In genomic region chr7:116092710-116093465, GRCm38 (mm10) we compare ENCODE assay signal across 8 mouse cellular contexts. TPM values are rescaled to one million over a fixed set of nuclear protein-coding genes. Genes with fewer than 3 reads are reported as not detected.
DNase-seq lines count a peak whose midpoint lies in the region; ATAC-seq and TF ChIP-seq lines count a peak whose summit lies in the region.

No protein-coding gene starts in this region.

- peak overlapping the region; percentile 98 for H3K27ac ChIP-seq in hindbrain, embryonic 13.5 days

- peaks cover 5% of the 10 kb centered on the region for H3K27me3 ChIP-seq in Patski
- no peaks in the 10 kb centered on the region for H3K27me3 ChIP-seq in hindbrain, embryonic 13.5 days

- H3K9ac ChIP-seq in hindbrain, embryonic 13.5 days: peak overlapping the region; percentile 91

- under 1% methylated on average over 38 of the region's 38 CpGs for WGBS in hindbrain, embryonic 13.5 days

- H3K4me2 ChIP-seq in hindbrain, embryonic 13.5 days: peak overlapping the region; percentile 87

- no peaks in the 10 kb centered on the region for H3K9me3 ChIP-seq in hindbrain, embryonic 13.5 days

- peak overlapping the region; percentile 67 for H3K4me3 ChIP-seq in hindbrain, embryonic 13.5 days

- peaks cover 26% of the 10 kb centered on the region for H3K4me1 ChIP-seq in hindbrain, embryonic 13.5 days (replicated peaks)

- no peaks in the 10 kb centered on the region for H3K36me3 ChIP-seq in hindbrain, embryonic 13.5 days

- in situ Hi-C loops in Patski (cut with MboI; ENCODE audit: low pct_unique_long_range_greater_than_20kb): no loop called here

- DNase-seq in Patski (ENCODE audit: low read depth, low spot score): peak; percentile 83
- DNase-seq in cerebellum, postnatal 14 days: peak; percentile 96 to 98
- peak; percentile 92 for DNase-seq in frontal cortex, postnatal 14 days (ENCODE audit: low spot score in 2 of 2)
- peak; percentile 86 to 88 for DNase-seq in layer of hippocampus, postnatal 25 days (ENCODE audit: extremely low spot score in 1 of 2, low spot score in 1 of 2)
- DNase-seq in lung, postnatal 25 days (ENCODE audit: low spot score): peak; percentile 97
- peak; percentile 99 for DNase-seq in retina, embryonic 14.5 days (ENCODE audit: low spot score)
- DNase-seq in thymus, postnatal 4 days: peak; percentile 91

- POLR2A ChIA-PET in Patski (lab: Charles Lee): interaction anchor here (0.6 kb wide), 1 partner anchor 406 kb away, joined by 3 read pairs; no protein-coding TSS in a partner anchor

- TF ChIP-seq CTCF in Patski (IDR thresholded peaks at IDR 0.05): no peak

- ATAC-seq in Patski: peak; percentile 97
- peak; percentile 100 for ATAC-seq in hindbrain, embryonic 13.5 days (ENCODE audit: low FRiP score)

- CTCF ChIA-PET in Patski (lab: Charles Lee): interaction anchor here (0.6 kb wide), 1 partner anchor 12 kb away, joined by 5 read pairs; no protein-coding TSS in a partner anchor

RNA-seq across cellular contexts. Expression of gene Gm4353, which starts 8.5 kb away (rescaled TPM):
- polyA plus RNA-seq in Patski (2021): 10.2 TPM
- polyA plus RNA-seq in hindbrain, embryonic 13.5 days (2015; fragmentation: Nextera tagmentation; extraction: Ambion mirVana): 0.60 and 1.2 TPM in 2 replicates
- total RNA-seq in layer of hippocampus, postnatal 25 days (2021): 1 to 10 TPM; 2.3 to 2.4 TPM

RNA-seq across cellular contexts. Expression of gene 1110004F10Rik, which starts 53.7 kb away (rescaled TPM):
- 176 TPM for polyA plus RNA-seq in Patski (2021)
- polyA plus RNA-seq in hindbrain, embryonic 13.5 days (2015; fragmentation: Nextera tagmentation; extraction: Ambion mirVana): 311 and 322 TPM in 2 replicates
- total RNA-seq in layer of hippocampus, postnatal 25 days (2021): 100 to 1,000 TPM; 106 to 108 TPM

RNA-seq across cellular contexts. Expression of gene Sox6, which starts 54.3 kb away (rescaled TPM):
- 3.5 TPM for polyA plus RNA-seq in Patski (2021)
- 39.7 and 42.1 TPM in 2 replicates for polyA plus RNA-seq in hindbrain, embryonic 13.5 days (2015; fragmentation: Nextera tagmentation; extraction: Ambion mirVana)
- 10 to 100 TPM; 23.8 to 32.4 TPM for total RNA-seq in layer of hippocampus, postnatal 25 days (2021)

Comparison
In these comparisons a context has a peak if more than half of its experiments do, and no peak if none do; other contexts are left out.
1. Peak in every context shown above with its lines: DNase-seq, ATAC-seq, H3K4me3 ChIP-seq and H3K27ac ChIP-seq.